Mouse (Mus musculus) cortical plate, adult 2 months (tissue): ENCODE data around the gene Gm10974. TPM values are rescaled to one million over a fixed set of nuclear protein-coding genes. Genes with fewer than 3 reads are reported as not detected.

Source experiments
- H3K27ac ChIP-seq: fragments of 200-500 bp; 2 replicates; pipeline ENCODE4 v1.5.1; 2012; ENCODE audit warnings: low read length, control low read depth, inconsistent platforms; ENCODE audit not compliant: insufficient read depth
- H3K4me1 ChIP-seq: fragments of 200-500 bp; 2 replicates; pipeline ENCODE4 v1.6.1; 2011; ENCODE audit warnings: low read length; ENCODE audit not compliant: control insufficient read depth, insufficient read depth
- H3K4me3 ChIP-seq: fragments of 200-500 bp; 2 replicates; pipeline ENCODE4 v1.5.1; 2011; ENCODE audit warnings: mild to moderate bottlenecking, low read length, control low read depth; ENCODE audit not compliant: insufficient read depth
- CTCF ChIP-seq: fragments of 200-500 bp; IDR thresholded peaks from 2 replicates; pipeline ENCODE4 v1.5.1; 2011; ENCODE audit warnings: mild to moderate bottlenecking, control low read depth, low read length; ENCODE audit not compliant: insufficient read depth; ENCODE audit errors: extremely low read depth
- POLR2A ChIP-seq: fragments of 200-500 bp; IDR thresholded peaks from 2 replicates; pipeline ENCODE4 v1.6.1; 2011; ENCODE audit warnings: mild to moderate bottlenecking, low read length, control low read depth; ENCODE audit not compliant: insufficient read depth; ENCODE audit errors: extremely low read depth
- polyA plus RNA-seq: library from polyadenylated mRNA; depleted of rRNA; stranded (reverse); fragments of >200 nt; gene quantifications from 2 replicates; pipeline ENCODE4 v1.2.3, GENCODE M21; 2012

Gene Gm10974
- polyA plus RNA-seq, 1 experiment, result not detected

GRCm38 (mm10) chr7:66355791-66356522, 9.7 kb upstream of the Gm10974 start:
- TF ChIP-seq POLR2A, result no peak
- TF ChIP-seq CTCF, result no peak
- H3K4me3 ChIP-seq, result no peak overlapping the region
- H3K27ac ChIP-seq, result no peak overlapping the region
- H3K4me1 ChIP-seq, result no peaks in the 10 kb centered on the region

DNA sequence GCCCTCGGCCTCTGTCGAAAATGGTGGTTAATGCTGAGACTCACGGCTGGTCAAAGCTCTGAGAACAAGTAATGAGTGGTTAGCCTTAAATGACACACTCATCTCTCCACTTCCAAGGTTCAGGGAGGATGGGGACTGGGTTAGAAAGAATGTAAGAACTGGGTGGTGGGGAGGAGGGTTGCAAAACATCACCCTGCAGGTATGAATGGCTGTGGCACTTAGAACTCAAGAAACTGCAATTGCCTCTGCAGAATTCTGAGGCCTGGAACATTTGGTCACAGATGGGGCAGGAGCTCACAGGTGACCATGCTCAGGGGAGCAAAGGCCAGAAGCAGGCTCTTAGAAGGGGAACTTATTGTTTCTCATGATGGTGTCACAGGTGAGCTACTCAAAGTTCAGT, 7.2 kb upstream of the Gm10974 start:
- TF ChIP-seq CTCF (no peak), POLR2A (no peak)

DNA sequence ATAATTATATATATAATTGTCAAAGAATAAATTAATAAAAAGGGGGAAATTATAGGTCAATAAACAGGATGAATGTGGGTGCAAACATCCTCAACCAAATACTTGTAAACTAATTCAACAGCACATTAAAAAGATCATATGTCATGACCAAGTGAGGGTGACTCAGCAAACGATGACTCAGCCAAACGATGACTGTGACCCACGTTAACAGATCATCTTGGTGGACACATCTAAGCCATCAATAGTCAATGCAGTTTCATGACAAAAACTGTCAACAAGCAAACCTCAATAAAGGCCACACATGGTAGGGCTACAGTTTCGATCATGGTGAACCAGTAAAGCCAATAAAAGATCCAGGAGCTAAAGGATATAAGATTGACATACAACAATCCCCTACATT, 6.7 kb upstream of the Gm10974 start:
- Histone ChIP-seq H3K4me3 (no peak overlapping the region), H3K4me1 (no peaks in the 10 kb centered on the region), H3K27ac (no peak overlapping the region)
- TF ChIP-seq POLR2A (no peak), CTCF (no peak)

More for the DNA sequence above, 7.2 kb upstream of the Gm10974 start:
- H3K27ac ChIP-seq, result no peak overlapping the region
- no peaks in the 10 kb centered on the region for H3K4me1 ChIP-seq
- H3K4me3 ChIP-seq, result no peak overlapping the region

DNA sequence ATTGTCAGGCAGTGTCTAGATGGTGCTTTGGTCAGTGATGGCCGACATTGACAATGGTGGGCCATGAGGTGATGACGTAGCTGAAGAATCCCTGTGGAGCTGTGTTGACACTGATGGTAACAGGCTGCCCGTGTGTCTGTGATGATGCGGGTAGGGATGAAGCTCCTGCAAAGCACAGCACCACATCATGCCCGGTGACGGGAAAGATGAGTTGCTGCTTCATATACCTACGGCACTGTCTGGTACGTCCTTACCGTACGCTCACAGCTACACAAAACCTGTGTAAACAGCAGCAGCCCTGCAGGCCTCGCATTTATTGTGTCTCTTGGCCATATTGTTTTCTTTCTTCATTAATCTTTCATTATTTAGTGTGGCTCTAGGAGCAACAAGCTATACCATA, 1.2 kb upstream of the Gm10974 start:
- Histone ChIP-seq H3K27ac (no peak overlapping the region), H3K4me3 (no peak overlapping the region), H3K4me1 (no peaks in the 10 kb centered on the region)
- TF ChIP-seq POLR2A, result no peak
- TF ChIP-seq CTCF, result no peak

- Histone ChIP-seq H3K4me3 (no peak overlapping the region), H3K4me1 (no peaks in the 10 kb centered on the region), H3K27ac (no peak overlapping the region)
- TF ChIP-seq POLR2A (no peak), CTCF (no peak)
Observed at GRCm38 (mm10) chr7:66365411-66365810, 294 bp upstream of the Gm10974 start.

DNA sequence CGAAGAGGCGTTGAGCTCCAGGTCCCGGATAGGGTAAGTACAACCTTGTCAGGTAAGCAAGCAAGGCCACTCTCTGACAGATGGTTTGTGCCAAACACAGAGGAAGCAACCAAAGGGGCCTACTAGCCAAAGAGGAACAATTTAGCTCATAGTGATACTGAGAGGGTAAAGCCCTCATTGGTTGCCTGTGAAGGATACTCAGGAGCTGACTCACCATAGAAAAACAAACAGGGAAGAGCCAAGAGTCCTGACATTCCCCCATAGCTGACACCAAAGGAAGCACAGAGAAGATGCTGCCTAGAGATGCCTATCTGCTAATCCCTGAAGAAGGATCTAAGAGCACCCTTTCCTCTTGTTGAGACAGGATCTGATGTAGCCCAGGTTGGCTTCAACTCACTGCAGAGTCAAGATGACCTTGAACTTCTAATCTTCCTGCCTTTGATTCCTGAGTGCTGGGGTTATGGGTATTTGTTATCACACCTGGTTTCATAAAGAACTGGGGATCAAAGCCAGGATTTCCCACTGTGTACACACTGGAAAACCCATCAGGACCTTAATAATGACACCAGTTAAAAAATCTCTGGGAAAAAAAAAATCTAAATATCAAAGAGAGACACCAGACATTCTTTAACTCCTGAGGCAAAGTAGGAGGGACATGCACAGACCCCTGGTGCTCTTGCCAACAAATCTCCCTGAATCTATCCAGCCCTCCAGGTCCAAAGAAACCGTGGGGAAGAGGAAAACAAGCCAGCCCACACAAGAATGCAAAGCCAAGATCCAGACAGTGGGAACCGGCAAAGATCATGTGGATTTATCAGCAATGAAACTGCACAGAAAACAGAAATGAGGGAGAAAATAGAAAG, 3.6 kb downstream of the Gm10974 start:
- H3K4me1 ChIP-seq, result no peaks in the 10 kb centered on the region
- no peak overlapping the region for H3K27ac ChIP-seq
- H3K4me3 ChIP-seq, result no peak overlapping the region
- TF ChIP-seq POLR2A (no peak), CTCF (no peak)

- H3K27ac ChIP-seq, result no peak overlapping the region; the same call in 1 of the 2 replicates
- no peaks in the 10 kb centered on the region for H3K4me1 ChIP-seq
- TF ChIP-seq CTCF, result no peak
- no peak for TF ChIP-seq POLR2A
- no peak overlapping the region for H3K4me3 ChIP-seq
Observed at GRCm38 (mm10) chr7:66369934-66370445, 4.3 kb downstream of the Gm10974 start.

DNA sequence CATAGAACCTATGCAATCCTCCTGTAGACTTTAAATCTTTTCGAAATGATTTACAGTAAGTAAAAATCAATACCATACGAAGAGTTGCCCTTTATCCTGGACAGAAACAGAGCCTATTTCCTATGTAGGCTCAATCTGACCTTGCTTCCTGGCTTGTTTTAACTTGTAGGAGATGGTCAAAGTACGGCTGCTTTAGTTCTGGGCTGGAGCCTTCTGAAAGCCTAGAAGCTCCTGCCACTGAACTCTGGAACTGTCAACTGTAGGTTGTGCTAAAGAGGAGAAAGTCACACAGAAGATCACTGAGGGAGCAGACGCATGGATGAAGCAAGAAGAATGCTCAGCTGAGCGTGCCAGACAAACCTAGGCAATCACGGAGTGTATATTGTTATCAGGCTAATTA, 5.3 kb downstream of the Gm10974 start:
- no peak overlapping the region for H3K4me3 ChIP-seq
- TF ChIP-seq POLR2A (no peak), CTCF (no peak)
- H3K27ac ChIP-seq, result no peak overlapping the region
- no peaks in the 10 kb centered on the region for H3K4me1 ChIP-seq

- TF ChIP-seq POLR2A (no peak), CTCF (no peak)
- H3K4me3 ChIP-seq, result no peak overlapping the region
- no peak overlapping the region for H3K27ac ChIP-seq
- H3K4me1 ChIP-seq, result no peaks in the 10 kb centered on the region
Observed at GRCm38 (mm10) chr7:66373391-66373790, 7.7 kb downstream of the Gm10974 start.
